Mouse (Mus musculus) right cerebral cortex, postnatal 25 days (tissue): ENCODE results near the gene Mpp3.

ENCODE experiments used
- DNase-seq: peaks from one replicate; pipeline ENCODE4 v3.0.0; 2022

Gene Mpp3

DNA sequence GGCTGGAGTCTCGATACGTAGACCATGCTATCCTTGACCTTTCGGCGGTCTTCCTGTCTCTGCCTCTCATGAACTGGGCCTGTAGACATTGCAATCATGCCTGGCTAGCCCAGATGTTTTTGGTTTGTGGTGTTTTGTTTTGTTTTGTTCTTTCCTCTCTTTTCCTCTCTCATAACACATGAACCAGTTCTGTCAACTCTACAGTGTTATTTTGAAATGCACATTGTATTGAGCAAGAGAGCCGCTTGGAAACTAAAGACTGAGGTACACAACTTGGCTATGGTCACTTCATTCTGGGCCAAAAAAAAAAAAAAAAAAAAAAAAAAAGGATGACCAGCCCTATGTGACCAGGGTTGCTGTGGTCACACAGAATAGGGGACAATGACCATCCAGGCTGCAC, 55.6 kb downstream of the Mpp3 start:
- DNase-seq: no peak

DNA sequence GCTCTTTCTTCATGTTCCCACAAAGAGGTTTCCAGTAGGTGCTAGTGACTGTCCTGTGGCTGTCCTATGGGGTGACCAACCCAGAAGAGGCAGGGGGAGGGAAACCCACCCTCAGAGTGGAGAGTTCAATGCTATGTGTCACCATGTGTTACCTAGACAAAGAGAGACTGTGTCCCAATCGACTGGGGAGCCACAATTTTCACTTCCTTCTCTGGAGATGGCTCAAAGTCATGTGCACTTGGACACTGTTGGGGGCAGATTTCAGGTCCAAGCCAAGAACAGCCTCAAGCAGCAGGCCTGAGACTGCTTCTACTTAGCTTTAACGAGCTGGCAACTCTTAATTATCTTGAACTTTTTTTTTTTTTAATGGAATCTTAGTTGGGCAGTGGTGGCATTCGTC, 56.2 kb downstream of the Mpp3 start:
- DNase-seq: no peak

DNA sequence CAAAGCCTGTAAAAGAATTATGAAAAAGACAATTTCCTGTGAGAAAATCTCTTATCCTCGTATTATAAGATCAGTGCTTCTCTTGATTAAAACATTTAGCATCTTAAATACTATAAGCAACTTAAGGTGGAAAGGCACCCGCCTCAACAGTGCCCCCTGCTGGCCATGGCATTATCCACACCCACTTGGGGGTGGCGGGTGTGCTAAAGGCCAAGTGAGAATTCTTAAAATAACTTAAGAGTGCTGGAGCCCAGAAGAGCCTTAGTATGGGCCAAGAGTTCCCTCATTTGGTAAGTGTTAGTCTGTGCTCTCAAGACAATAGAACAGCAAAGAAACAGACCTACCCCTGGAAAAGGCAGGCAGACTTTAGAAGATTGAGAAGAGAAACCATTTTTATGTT, 56.9 kb downstream of the Mpp3 start:
- no peak for DNase-seq

DNA sequence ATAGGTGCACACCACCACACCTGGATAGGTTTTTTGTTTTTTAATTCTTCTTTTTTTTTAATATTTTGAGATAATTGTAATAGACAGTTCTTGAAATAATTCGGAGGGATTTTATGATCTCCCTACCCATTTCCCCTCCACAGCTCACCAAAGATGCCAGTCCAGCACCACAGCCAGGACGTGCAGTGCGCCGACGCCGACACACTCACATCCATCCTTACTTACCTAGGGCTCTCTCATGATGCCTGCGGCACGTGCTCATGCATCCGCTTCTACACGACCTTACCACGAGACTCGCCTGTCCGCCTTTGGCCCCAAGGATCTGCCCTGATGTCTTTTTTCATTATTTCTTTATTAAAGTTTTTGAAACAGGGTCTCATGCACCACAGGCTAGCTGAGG, 58.4 kb downstream of the Mpp3 start:
- DNase-seq: no peak

DNA sequence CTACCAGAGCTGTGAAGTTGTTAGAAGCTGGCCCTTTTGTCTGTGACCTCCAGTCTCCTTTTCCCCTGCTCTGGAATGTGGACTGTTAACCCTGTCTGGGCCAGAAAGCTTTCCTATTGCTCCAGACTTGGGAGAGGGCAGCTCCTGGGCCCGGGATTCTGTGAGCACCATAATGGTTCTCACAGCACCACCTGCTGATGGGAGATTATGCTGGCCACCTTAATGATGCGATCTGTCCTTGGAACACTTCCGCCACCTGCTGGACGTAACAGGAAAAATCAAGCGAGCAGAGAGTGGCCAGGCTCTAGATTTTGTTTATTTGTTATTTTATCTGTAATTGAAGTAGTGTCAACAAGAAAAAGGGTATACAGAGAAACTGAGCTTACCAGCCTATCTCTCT, 59.5 kb downstream of the Mpp3 start:
- DNase-seq: peak; percentile 79

DNA sequence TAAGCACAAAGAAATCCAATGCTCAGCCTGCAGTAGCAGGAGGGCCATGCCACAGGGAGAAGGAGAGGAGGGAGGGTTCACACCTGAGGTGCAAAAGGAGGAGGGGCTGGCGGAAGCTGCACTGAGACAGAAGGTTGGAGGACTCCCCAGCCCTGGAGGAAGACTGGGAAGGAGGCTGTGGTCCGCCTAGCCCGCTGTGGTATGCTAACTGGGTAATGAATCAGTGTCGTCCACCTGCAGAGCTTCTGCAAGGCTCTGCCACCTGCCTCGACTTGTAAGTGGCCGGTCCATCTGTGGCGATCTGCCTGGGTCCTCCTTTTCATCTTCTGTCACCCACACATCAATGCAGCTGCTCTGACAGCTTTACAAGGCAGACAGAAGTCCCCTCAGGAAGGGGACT, 60.0 kb downstream of the Mpp3 start:
- no peak for DNase-seq

DNA sequence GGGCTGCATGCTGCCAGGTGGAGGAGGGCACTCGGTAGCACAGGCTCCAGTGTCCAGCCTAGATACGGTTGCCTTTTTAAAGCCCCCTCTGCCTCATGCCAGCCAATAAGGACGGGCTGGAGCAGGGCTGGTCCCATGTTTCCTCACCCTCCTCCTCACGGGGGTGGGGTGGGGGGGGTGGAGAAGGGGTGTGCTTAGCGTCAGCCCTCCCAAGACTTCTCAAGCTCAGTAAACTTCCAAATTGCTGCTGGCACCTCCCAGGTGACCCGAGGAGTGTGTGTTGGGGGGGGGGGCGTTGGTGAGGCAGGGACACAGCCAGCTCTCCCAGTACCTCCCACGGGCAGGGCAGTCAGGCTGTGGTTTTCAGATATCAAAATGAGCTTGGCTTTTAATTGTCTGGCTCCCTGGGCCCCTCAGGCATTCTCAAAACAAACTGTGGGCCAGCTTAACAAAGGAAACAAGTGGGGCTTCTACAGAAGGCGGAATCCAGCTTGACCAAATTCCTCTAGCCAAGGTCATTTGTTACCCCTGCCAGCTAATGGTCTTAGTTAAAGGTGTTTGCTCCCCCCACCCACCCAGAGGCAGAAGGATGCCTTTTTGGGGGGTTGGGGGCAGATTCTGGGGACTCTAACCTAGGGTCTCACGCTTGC, 61.2 kb downstream of the Mpp3 start, which contains the start of gene Sost:
TSS of gene Sost (minus strand) at position 51 of the 650 bp plus-strand sequence.
- no peak for DNase-seq

DNA sequence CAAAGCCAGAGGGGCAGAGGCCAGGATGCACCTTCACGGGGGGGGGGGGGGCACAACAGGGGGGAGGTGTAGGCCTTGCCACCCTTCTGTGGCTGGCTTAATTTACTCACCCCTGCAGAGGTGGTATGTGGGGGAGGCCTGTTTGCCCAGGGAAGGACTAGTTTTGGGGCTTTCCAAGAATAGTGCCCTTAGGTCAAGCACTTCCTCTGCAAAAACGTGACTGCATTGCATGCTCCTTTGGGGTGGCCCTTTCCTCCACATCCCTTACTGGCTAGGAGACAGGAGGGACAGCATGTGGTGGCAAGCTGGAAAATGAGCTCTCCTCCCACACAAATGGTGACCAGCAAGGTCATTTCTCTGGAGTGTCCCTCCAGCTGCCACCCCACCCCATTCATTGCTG, 62.7 kb downstream of the Mpp3 start:
- no peak for DNase-seq

DNA sequence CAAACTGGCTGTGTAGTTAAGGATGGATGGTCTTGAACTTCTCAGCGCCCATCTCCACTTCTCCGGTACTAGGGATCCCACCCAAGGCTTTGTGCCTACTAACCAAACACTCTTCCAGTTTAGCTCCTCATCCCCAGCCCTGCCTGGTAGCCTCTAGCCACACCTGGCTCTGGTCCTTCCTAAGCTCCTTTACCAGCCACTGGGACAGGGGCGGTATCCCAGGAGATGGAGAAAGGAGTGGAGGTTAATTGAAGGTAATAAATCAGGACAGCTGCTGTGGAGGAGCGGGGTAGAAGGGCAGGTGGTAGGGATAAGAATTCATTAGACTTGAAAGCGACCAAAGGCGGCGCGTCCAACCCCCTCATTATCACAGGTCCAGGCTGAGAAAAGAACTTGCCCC, 63.6 kb downstream of the Mpp3 start:
- DNase-seq: no peak

DNA sequence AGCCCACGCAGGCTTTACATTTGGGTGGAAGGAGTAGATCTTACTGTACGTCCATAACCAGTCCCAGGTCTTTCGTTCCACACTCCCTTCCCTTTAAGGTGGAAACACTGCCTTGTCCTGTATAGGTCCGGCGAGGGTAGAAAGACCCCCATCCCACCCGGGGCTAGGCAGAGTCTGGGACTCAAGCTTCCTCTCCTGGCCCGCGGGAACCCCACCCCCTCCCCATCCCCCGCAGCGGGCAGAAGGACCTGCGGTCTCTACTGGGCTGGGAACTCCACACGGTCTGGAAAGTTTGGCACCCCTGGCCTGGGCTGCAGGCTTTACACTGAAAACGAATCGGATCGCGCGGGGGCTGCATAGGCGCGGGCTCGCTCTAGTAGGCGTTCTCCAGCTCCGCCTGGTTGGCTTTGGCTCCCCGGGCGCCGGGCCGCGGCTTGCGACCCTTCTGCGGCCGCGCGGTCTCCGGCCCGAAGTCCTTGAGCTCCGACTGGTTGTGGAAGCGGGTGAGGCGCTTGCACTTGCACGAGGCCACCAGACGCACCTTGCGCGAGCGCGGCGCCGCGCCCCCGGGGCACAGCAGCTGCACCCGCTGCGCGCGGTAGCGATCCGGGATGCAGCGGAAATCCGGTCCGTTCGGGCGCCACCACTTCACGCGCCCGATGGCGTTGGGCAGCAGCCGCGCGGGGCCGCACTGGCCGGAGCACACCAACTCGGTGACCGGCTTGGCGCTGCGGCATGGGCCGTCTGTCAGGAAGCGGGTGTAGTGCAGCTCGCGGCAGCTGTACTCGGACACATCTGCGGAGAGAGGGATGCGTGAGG, 64.6 kb downstream of the Mpp3 start:
- no peak for DNase-seq

DNA sequence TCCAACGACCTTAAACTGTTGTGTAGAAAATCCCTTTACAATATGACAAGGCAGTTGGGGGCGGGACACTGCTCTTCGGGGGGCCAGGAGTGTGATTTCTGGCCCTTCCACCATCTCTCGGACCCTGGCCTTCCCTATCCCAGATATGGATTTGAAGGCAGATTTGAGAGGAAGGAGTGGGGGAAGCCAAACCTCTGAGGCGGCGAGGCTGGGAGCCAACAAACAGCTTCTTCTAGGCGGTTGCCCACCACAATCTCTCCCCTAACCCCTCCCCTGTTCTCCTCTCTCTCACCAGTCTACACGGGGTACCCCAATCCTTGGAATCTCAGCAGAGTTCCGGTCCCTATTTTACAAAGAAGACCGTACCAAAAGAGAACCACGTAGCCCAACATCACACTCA, 65.2 kb downstream of the Mpp3 start:
- no peak for DNase-seq

DNA sequence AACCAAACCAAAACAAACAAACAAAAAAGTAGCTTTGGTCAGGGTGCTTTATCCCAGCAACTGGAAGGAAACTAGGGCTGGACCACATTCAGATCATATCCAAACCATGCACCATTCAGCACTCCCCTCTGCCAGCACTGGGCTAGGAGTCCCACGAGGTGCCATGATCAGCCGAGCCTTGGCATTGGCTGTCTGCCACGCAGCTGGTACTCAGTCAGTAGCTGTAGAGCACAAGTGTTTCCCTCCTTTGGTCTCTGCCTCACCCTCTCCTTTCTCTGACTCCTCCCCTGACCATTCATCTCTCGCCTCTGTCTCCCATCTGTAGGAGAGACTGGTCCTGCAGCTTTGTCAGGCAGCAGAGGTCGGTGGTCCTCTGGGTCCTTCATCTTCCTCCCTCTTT, 70.8 kb downstream of the Mpp3 start:
- no peak for DNase-seq

DNA sequence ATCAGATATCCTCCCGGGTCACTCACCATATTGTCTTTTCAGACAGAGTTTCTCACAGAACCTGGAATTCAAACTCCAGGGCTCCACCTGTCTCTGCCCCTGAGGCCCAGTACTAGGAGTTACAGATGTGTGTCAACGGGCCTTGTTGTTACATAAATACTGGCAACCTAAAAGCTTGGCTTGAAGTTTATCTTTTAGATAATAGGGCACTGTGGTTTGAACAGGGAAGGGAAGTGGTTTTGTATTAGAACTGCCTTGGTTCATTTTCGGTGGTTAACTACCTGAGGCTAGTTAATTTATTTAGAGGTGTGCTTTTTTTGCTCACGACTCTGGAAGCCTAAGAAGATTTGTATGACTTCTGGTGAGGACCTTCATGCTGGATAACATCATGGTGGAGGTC, 74.8 kb downstream of the Mpp3 start:
- no peak for DNase-seq

DNA sequence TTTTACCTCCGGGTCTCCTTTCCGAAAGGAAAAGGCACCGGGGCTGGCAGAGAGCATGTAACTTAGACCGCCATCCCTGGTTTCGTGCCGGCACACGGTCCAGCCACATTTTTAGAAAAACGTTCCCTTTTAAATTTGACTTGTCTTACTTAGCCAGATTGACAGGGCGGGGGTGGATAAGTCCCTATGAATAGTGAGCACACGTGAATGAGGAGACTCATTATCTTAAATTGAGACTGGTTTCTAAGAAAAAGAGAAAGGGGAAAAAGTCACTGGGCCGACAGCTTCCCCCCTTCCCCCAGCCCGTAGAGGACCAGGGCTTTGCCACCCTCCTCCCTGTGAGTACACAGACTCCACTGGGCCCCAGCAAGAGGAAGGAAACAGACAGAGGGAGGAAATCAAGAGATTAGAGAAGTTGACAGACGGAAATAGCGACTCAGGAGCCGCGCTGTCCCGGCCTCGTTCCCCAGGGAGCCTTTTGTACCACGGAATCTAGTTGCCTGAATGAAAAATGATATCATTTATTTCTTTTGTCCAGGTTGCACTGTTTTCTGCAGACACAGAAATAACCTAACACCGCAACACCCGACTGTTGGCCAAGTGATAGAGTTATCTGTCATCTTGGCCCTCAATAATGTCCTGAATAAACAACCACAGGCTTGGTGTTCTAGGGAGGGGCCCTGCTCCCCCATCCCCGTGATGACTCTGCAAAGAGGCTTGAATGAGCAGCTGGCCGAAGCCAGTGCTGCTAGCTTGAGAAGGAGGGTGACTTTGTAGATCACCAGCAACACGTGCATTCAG, 75.5 kb downstream of the Mpp3 start:
- no peak for DNase-seq

DNA sequence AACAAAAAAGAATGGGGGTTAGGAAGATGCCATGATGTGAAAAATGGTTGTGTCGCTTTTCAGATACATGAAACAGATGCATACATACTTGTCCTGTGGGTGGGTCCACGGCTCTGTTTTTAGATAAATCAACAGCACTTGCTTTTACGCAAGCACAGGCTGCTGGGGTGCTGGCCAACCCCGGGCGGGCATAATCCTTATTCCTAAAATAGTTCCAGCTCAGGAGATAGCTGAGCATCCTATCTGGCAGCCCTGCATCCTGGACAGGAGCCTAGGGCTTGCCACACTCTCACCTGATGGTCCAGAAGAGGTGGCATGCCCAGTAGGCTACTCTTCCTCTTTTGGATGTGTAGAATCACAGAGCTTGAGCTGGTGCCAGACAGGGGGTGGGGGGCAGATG, 78.2 kb downstream of the Mpp3 start:
- DNase-seq: no peak
